Mouse (Mus musculus) embryonic facial prominence, embryonic 13.5 days (tissue): ENCODE data around the gene Mapk6. TPM values are rescaled to one million over a fixed set of nuclear protein-coding genes. Genes with fewer than 3 reads are reported as not detected.
A peak's percentile ranks its signal among the peaks of the same experiment; 100 is the strongest.
"Not testable (repeated sequence)": the region's sequence is repeated elsewhere in the genome, so short reads cannot be mapped to it uniquely, and the experiment has no call there.

ENCODE experiments used
- ATAC-seq: fragments of 200-750 bp; cut with Nextera tagmentation; 2 replicates; pipeline ENCODE4 v1.8.0; 2017; ENCODE audit warnings: low read depth; ENCODE audit not compliant: insufficient number of reproducible peaks, insufficient read depth, low FRiP score, low TSS enrichment
- H3K27ac ChIP-seq: fragments of 300-500 bp; sonication (generic); 2 replicates; pipeline ENCODE4 v1.5.1; 2015; ENCODE audit warnings: moderate library complexity, mild to moderate bottlenecking, inconsistent platforms
- H3K27me3 ChIP-seq: fragments of 300-500 bp; sonication (generic); 2 replicates; pipeline ENCODE4 v1.6.1; 2015; ENCODE audit warnings: mild to moderate bottlenecking, inconsistent platforms
- H3K36me3 ChIP-seq: fragments of 300-500 bp; sonication (generic); 2 replicates; pipeline ENCODE4 v1.6.1; 2015; ENCODE audit warnings: mild to moderate bottlenecking, inconsistent platforms
- H3K4me1 ChIP-seq: fragments of 300-500 bp; sonication (generic); 2 replicates; pipeline ENCODE4 v1.6.1; 2015; ENCODE audit warnings: inconsistent platforms
- H3K4me2 ChIP-seq: fragments of 300-500 bp; sonication (generic); 2 replicates; pipeline ENCODE4 v1.6.1; 2015; ENCODE audit warnings: moderate library complexity, mild to moderate bottlenecking, inconsistent platforms
- H3K4me3 ChIP-seq: fragments of 300-500 bp; sonication (generic); 2 replicates; pipeline ENCODE4 v1.5.1; 2015; ENCODE audit warnings: mild to moderate bottlenecking, inconsistent platforms
- H3K9ac ChIP-seq: fragments of 300-500 bp; sonication (generic); 2 replicates; pipeline ENCODE4 v1.6.1; 2015; ENCODE audit warnings: mild to moderate bottlenecking, inconsistent platforms
- H3K9me3 ChIP-seq: fragments of 300-500 bp; sonication (generic); 2 replicates; pipeline ENCODE4 v1.6.1; 2016; ENCODE audit warnings: inconsistent platforms
- WGBS: fragments of 180-500 bp; shearing (Covaris S2); methylation state at CpG from one replicate; pipeline ENCODE4 v1.1.7; 2015; ENCODE audit warnings: mixed read lengths; 5-methylcytosine and 5-hydroxymethylcytosine counted together
- polyA plus RNA-seq: library from polyadenylated mRNA; unstranded; fragments of >200 nt; fragmentation: Nextera tagmentation; extraction: Ambion mirVana; gene quantifications from 2 replicates; pipeline ENCODE4 v1.2.1, GENCODE M21; 2015

Gene Mapk6
- 68.3 and 79.4 TPM in 2 replicates for polyA plus RNA-seq

DNA sequence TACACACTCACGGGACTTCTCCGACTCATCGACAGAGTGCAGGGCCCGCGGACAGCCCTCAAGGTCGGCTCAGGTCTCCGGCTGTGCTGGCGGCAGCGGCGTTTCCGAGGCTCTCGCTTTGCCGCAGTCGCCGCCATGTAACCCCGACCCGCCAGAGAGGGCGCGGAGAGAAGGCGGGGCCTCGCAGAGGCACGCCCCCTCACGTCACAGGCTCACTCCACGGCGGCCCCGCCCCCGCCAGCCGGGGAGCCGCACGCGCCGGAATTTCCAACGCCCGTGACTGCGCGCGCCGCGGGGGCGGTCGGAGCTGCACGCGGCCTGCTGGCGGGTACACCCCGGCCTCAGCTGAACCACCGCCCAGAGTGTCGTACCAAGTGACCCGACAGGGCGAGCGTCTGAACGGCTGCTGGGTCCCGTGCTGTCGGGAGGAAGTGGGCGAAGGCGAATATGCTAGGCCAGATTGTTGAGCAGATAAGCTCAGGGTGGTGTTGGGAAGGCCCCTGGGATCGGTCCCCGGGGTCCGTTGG is at the start of gene Mapk6:
TSS of gene Mapk6 (minus strand) at position 154 of the 527 bp plus-strand sequence.
- Histone ChIP-seq H3K36me3 (no peaks in the 10 kb centered on the region), H3K4me3 (peak within 1 kb of the TSS; percentile 86), H3K9ac (peak within 1 kb of the TSS; percentile 88), H3K4me1 (peaks cover 30% of the 10 kb centered on the region), H3K27ac (peak within 1 kb of the TSS; percentile 94), H3K4me2 (peak within 1 kb of the TSS; percentile 84), H3K9me3 (no peaks in the 10 kb centered on the region), H3K27me3 (no peaks in the 10 kb centered on the region)
- WGBS: under 1% methylated on average over 57 of the region's 58 CpGs
- ATAC-seq: peak; percentile 90

GRCm38 (mm10) chr9:75455684-75456083 is 45.9 kb upstream of the Mapk6 start:
- Histone ChIP-seq H3K27me3 (no peaks in the 10 kb centered on the region), H3K4me1 (no peaks in the 10 kb centered on the region), H3K27ac (no peak overlapping the region), H3K9ac (no peak overlapping the region), H3K4me3 (no peak overlapping the region), H3K36me3 (peaks cover 96% of the 10 kb centered on the region), H3K9me3 (no peaks in the 10 kb centered on the region), H3K4me2 (no peak overlapping the region)
- ATAC-seq: no peak
- WGBS: 75% methylated on average over 10 of the region's 10 CpGs

DNA sequence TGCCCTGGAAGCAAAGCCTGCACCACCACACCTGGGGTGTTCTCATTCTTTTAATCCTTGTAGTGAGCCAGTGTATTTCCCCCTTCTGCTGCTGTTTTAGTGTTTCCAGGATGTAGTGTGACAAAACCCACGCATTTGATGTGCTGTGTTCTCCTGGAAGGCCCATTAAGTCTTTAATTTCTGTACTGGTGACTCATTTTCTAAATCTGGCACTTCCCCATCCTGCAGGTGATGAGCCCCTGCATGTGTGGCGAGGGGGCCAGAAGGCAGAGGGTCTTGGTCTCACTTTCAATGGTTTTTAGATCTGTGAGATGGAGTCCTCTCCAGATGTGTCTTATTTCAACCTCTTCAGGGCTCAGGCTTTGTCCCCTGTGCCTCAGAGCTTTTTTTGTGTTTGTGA is 44.2 kb upstream of the Mapk6 start:
- Histone ChIP-seq H3K36me3 (peaks cover 94% of the 10 kb centered on the region), H3K9ac (no peak overlapping the region), H3K4me1 (no peaks in the 10 kb centered on the region), H3K4me3 (no peak overlapping the region), H3K27me3 (no peaks in the 10 kb centered on the region), H3K9me3 (no peaks in the 10 kb centered on the region), H3K4me2 (no peak overlapping the region), H3K27ac (no peak overlapping the region)
- ATAC-seq: no peak
- 90% methylated on average over 2 of the region's 2 CpGs for WGBS

GRCm38 (mm10) chr9:75448021-75448420 is 38.2 kb upstream of the Mapk6 start:
- Histone ChIP-seq H3K27ac (no peak overlapping the region), H3K4me1 (peaks cover 10% of the 10 kb centered on the region), H3K36me3 (peaks cover 77% of the 10 kb centered on the region), H3K27me3 (no peaks in the 10 kb centered on the region), H3K9me3 (no peaks in the 10 kb centered on the region), H3K4me3 (no peak overlapping the region), H3K9ac (no peak overlapping the region), H3K4me2 (no peak overlapping the region)
- ATAC-seq: no peak
- 60% methylated on average over 3 of the region's 3 CpGs for WGBS

DNA sequence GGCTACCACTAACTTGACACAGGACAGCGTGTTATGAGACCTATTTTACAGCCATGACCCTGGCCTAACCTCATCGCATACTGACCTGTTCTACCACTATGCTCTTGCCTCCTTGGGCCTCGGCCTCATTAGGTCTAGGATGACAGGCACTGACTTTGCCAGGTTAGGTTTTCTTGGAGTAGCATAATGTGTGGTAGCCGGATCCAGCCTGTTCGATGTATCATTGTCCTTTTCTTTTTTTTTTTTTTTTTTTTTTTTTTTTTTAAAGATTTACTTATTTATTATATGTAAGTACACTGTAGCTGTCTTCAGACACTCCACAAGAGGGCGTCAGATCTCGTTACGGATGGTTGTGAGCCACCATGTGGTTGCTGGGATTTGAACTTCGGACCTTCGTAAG is 36.8 kb upstream of the Mapk6 start:
- H3K36me3 ChIP-seq: peaks cover 64% of the 10 kb centered on the region
- 84% methylated on average over 10 of the region's 10 CpGs for WGBS
- ATAC-seq: not testable (repeated sequence)

GRCm38 (mm10) chr9:75444981-75445380 is 35.2 kb upstream of the Mapk6 start:
- Histone ChIP-seq H3K27me3 (no peaks in the 10 kb centered on the region), H3K4me1 (peaks cover 22% of the 10 kb centered on the region), H3K9me3 (no peaks in the 10 kb centered on the region), H3K27ac (no peak overlapping the region), H3K4me2 (no peak overlapping the region), H3K4me3 (no peak overlapping the region), H3K9ac (no peak overlapping the region), H3K36me3 (peaks cover 52% of the 10 kb centered on the region)
- ATAC-seq: no peak
- WGBS: 92% methylated on average over 15 of the region's 15 CpGs

More for the DNA sequence above, 36.8 kb upstream of the Mapk6 start:
- not testable (repeated sequence) for H3K9me3 ChIP-seq, H3K4me2 ChIP-seq, H3K9ac ChIP-seq, H3K27me3 ChIP-seq, H3K4me3 ChIP-seq, H3K27ac ChIP-seq
- peaks cover 22% of the 10 kb centered on the region for H3K4me1 ChIP-seq

- Histone ChIP-seq H3K36me3 (peaks cover 19% of the 10 kb centered on the region), H3K4me1 (peaks cover 17% of the 10 kb centered on the region), H3K27me3 (no peaks in the 10 kb centered on the region), H3K9ac (peak overlapping the region; percentile 87), H3K9me3 (no peaks in the 10 kb centered on the region), H3K4me3 (peak overlapping the region; percentile 79), H3K4me2 (peak overlapping the region; percentile 76), H3K27ac (peak overlapping the region; percentile 90)
- WGBS: 0% methylated on average over 21 of the region's 31 CpGs
- ATAC-seq: peak; percentile 78
These were observed 31.9 kb upstream of the Mapk6 start for GRCm38 (mm10) chr9:75441691-75442131.

DNA sequence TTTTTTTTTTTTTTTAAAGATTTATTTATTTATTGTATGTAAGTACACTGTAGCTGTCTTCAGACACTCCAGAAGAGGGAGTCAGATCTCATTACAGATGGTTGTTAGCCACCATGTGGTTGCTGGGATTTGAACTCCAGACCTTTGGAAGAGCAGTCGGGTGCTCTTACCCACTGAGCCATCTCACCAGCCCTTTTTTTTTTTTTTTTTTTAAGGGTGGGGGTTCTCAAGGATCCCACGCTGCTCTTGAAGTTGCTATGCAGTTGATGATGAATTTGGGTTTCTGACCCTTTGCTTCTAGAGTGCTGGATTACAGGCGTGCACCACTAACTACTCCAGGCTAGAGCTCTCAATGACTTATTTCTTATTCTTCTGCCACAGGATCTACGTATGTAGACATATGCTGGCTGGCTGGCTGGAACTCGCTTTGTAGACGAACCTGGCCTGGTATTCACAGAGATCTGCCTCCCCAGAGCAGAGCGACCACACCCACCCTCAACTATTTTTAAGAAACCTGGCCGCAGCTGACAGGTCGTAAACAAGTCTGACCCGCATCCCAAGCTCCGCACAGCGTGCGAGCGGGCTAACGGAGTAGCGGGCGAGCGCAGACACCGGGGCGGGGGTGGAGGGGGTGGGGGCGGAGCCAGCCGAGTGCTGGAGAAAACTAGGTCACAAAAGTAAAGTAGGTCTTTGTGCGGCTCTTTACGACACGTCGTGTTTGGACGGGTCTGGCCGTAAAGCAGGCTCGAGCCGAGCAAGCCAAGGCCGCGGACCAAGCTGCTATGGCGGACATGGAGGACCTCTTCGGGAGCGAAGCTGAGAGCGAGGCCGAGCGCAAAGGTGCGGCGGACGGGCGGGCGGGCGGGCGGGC is 31.2 kb upstream of the Mapk6 start, which contains the start of gene Leo1:
TSS of gene Leo1 (plus strand) at position 729 of the 871 bp plus-strand sequence.
- Histone ChIP-seq H3K27ac (peak within 1 kb of the TSS; percentile 90), H3K9me3 (no peaks in the 10 kb centered on the region), H3K9ac (peak within 1 kb of the TSS; percentile 87), H3K36me3 (peaks cover 14% of the 10 kb centered on the region), H3K4me1 (peaks cover 18% of the 10 kb centered on the region), H3K4me2 (peak within 1 kb of the TSS; percentile 76), H3K4me3 (peak within 1 kb of the TSS; percentile 79), H3K27me3 (no peaks in the 10 kb centered on the region)
- ATAC-seq: peak; percentile 93
- WGBS: under 1% methylated on average over 45 of the region's 45 CpGs

GRCm38 (mm10) chr9:75437653-75438385 is 28.0 kb upstream of the Mapk6 start:
- Histone ChIP-seq H3K9me3 (no peaks in the 10 kb centered on the region), H3K36me3 (no peaks in the 10 kb centered on the region), H3K4me2 (no peak overlapping the region), H3K27me3 (no peaks in the 10 kb centered on the region), H3K4me3 (no peak overlapping the region), H3K27ac (no peak overlapping the region), H3K4me1 (peaks cover 21% of the 10 kb centered on the region), H3K9ac (no peak overlapping the region)
- no peak for ATAC-seq
- 28% methylated on average over 6 of the region's 6 CpGs for WGBS

- no peaks in the 10 kb centered on the region for H3K27me3 ChIP-seq
- no peaks in the 10 kb centered on the region for H3K36me3 ChIP-seq
- H3K9ac ChIP-seq: no peak overlapping the region
- no peak overlapping the region for H3K27ac ChIP-seq
- H3K4me1 ChIP-seq: peaks cover 17% of the 10 kb centered on the region
- ATAC-seq: no peak
- no peaks in the 10 kb centered on the region for H3K9me3 ChIP-seq
- 5% methylated on average over 12 of the region's 12 CpGs for WGBS
- H3K4me3 ChIP-seq: no peak overlapping the region
- H3K4me2 ChIP-seq: peak overlapping the region; percentile 31
These were observed 26.1 kb upstream of the Mapk6 start for GRCm38 (mm10) chr9:75435918-75436317.

- Histone ChIP-seq H3K9me3 (no peaks in the 10 kb centered on the region), H3K36me3 (no peaks in the 10 kb centered on the region), H3K9ac (no peak overlapping the region), H3K4me3 (no peak overlapping the region), H3K4me1 (peaks cover 21% of the 10 kb centered on the region), H3K27me3 (no peaks in the 10 kb centered on the region), H3K27ac (no peak overlapping the region), H3K4me2 (peak overlapping the region; percentile 31; the same call in 1 of the 2 replicates)
- 85% methylated on average over 4 of the region's 4 CpGs for WGBS
- ATAC-seq: no peak
These were observed 25.5 kb upstream of the Mapk6 start for GRCm38 (mm10) chr9:75435291-75435690.
